Mouse (Mus musculus) megakaryocyte, embryonic 14.5 days (primary cell): ENCODE data around the gene Gm28729.

Experiments
- FLI1 ChIP-seq: IDR thresholded peaks from 2 replicates; pipeline ENCODE4 v1.6.1; 2012; ENCODE audit warnings: low read length, inconsistent platforms, mixed read lengths
- GATA1 ChIP-seq: IDR thresholded peaks from 3 replicates; pipeline ENCODE4 v1.6.1; 2012; ENCODE audit warnings: mixed read lengths, low read length, inconsistent platforms, borderline replicate concordance

DNA sequence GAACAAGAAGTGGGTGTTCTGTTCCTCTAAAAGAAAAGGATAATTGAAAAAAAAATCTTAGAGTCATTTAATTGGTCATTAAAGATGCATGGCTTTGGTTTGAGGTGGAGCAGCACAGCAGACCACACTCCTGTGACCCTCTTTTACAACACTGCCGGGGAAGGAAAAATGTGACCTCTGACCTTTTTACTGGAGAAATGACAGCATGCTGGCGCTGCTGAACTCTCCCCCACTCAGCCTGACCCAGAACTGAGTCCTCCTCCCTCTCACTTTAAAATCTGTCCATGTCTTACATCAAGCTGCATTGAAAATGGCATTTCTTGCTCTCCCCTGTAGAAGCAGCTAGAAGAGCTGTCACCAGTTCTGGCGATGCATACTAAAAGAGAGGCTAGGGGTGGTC is 31.9 kb downstream of the Gm28729 start:
- TF ChIP-seq GATA1: no peak
- TF ChIP-seq FLI1: no peak
